Mouse (Mus musculus) neutrophil, adult 59 days (primary cell): ENCODE data around the gene Saysd1. TPM values are rescaled to one million over a fixed set of nuclear protein-coding genes. Genes with fewer than 3 reads are reported as not detected.

Experiments used
- total RNA-seq, 2 experiments: library from RNA; stranded (reverse); gene quantifications; 1 replicate in 1 of 2; 2 replicates in 1 of 2; pipeline ENCODE4 v1.2.4; 2023

Gene Saysd1
- total RNA-seq: 1 to 10 TPM; 1.3 to 1.7 TPM

GRCm38 (mm10) chr14:20138484-20139355 lies at the start of gene Saysd1:
TSS of gene Saysd1 (minus strand) at chr14:20138534.

GRCm38 (mm10) chr14:20181466-20181921 lies 43.2 kb upstream of the Saysd1 start, which contains the start of gene Kcnk5:
TSS of gene Kcnk5 (minus strand) at chr14:20181809.

Other genes starting within 250 kb of the Saysd1 start
- gene Gng2, start 160.9 kb downstream of the Saysd1 start, total RNA-seq: 100 to 1,000 TPM; 120 to 148 TPM
- gene Kcnk5, start 43.3 kb upstream of the Saysd1 start, total RNA-seq: 1 to 10 TPM in 1 of 2 experiments, under 1 TPM in 1; 0.24 to 1.0 TPM
- not detected for gene Kcnk16, start 130.7 kb upstream of the Saysd1 start, total RNA-seq
- gene Nudt13, start 156.2 kb upstream of the Saysd1 start, total RNA-seq: 10 to 100 TPM in 1 of 2 experiments, 1 to 10 TPM in 1; 8.1 to 11.1 TPM
- gene Ecd, start 209.6 kb upstream of the Saysd1 start, total RNA-seq: 10 to 100 TPM; 20.7 to 23.0 TPM
- 10 to 100 TPM; 19.7 TPM for gene Fam149b, start 209.6 kb upstream of the Saysd1 start, total RNA-seq